In genomic region chr2:93439352-93439771, GRCm38 (mm10) we compare ENCODE assay signal across 8 mouse cellular contexts. TPM values are rescaled to one million over a fixed set of nuclear protein-coding genes. Genes with fewer than 3 reads are reported as not detected.
DNase-seq lines count a peak whose midpoint lies in the region; ATAC-seq lines count a peak whose summit lies in the region.

No protein-coding gene starts in this region.

- no peaks in the 10 kb centered on the region for H3K9me3 ChIP-seq in heart, embryonic 10.5 days
- H3K9me3 ChIP-seq in neural tube, embryonic 13.5 days, result no peaks in the 10 kb centered on the region

- 0 out of 2 replicates have a peak, but pooled peaks cover 2% of the 10 kb centered on the region for H3K36me3 ChIP-seq in heart, embryonic 10.5 days
- no peaks in the 10 kb centered on the region for H3K36me3 ChIP-seq in neural tube, embryonic 13.5 days

- peak overlapping the region; percentile 44; the same call in 1 of the 2 replicates for H3K27ac ChIP-seq in heart, embryonic 10.5 days
- peak overlapping the region; percentile 42 for H3K27ac ChIP-seq in neural tube, embryonic 13.5 days (replicated peaks)

- H3K4me1 ChIP-seq in heart, embryonic 10.5 days, result peaks cover 33% of the 10 kb centered on the region
- peaks cover 32% of the 10 kb centered on the region for H3K4me1 ChIP-seq in neural tube, embryonic 13.5 days (replicated peaks)

- no peak overlapping the region for H3K9ac ChIP-seq in neural tube, embryonic 13.5 days

- no peak for ATAC-seq in neural tube, embryonic 13.5 days (ENCODE audit: low read depth)
- ATAC-seq in megakaryocyte, adult 5-6 weeks (ENCODE audit: poor library complexity, severe bottlenecking), result no peak

- DNase-seq in heart, embryonic 10.5 days (ENCODE audit: low spot score), result no peak
- DNase-seq in heart, postnatal 4 days, result no peak
- DNase-seq in neural tube, embryonic 10.5 days (ENCODE audit: extremely low spot score, low spot score), result no peak
- DNase-seq in kidney, postnatal 25 days, result peak; percentile 64 to 86
- DNase-seq in thymus, postnatal 4 days, result no peak
- DNase-seq in spleen, postnatal 10 days (ENCODE audit: low spot score in 2 of 2), result no peak

- no peak overlapping the region for H3K4me2 ChIP-seq in neural tube, embryonic 13.5 days

- WGBS in heart, embryonic 10.5 days, result 55% methylated on average over 9 of the region's 9 CpGs
- WGBS in neural tube, embryonic 13.5 days, result 43% methylated on average over 9 of the region's 9 CpGs

- peaks cover 18% of the 10 kb centered on the region for H3K27me3 ChIP-seq in heart, embryonic 10.5 days (ENCODE audit: insufficient read depth, poor library complexity, severe bottlenecking)
- H3K27me3 ChIP-seq in neural tube, embryonic 13.5 days, result no peaks in the 10 kb centered on the region

- H3K4me3 ChIP-seq in heart, embryonic 10.5 days, result no peak overlapping the region
- no peak overlapping the region for H3K4me3 ChIP-seq in neural tube, embryonic 13.5 days

RNA-seq across cellular contexts. Expression of gene Cd82, which starts 23.6 kb away (rescaled TPM):
- 12.9 and 16.6 TPM in 2 replicates for polyA plus RNA-seq in heart, embryonic 10.5 days (2016; fragmentation: Nextera tagmentation; extraction: Ambion mirVana)
- 10 to 100 TPM; 18.4 to 19.7 TPM for total RNA-seq in heart, postnatal 4 days (2021)
- polyA plus RNA-seq in neural tube, embryonic 13.5 days (2015; fragmentation: Nextera tagmentation; extraction: Ambion mirVana), result 23.9 and 26.8 TPM in 2 replicates
- total RNA-seq in megakaryocyte, adult 5-6 weeks (2015), result 28.0 and 30.1 TPM in 2 replicates
- 43.1 and 45.3 TPM in 2 replicates for total RNA-seq in megakaryocyte, adult 5-6 weeks (2017)

Comparison
In these comparisons a context has a peak if more than half of its experiments do, and no peak if none do; other contexts are left out.
1. DNase-seq: peak in kidney, postnatal 25 days (2 of 2); none in heart, embryonic 10.5 days (single experiment), heart, postnatal 4 days (single experiment), neural tube, embryonic 10.5 days (single experiment), thymus, postnatal 4 days (single experiment) and spleen, postnatal 10 days (0 of 2).